Mouse (Mus musculus) right cerebral cortex, postnatal 10 days (tissue): ENCODE measurements around the gene Ndufaf1.
A peak's percentile ranks its signal among the peaks of the same experiment; 100 is the strongest.

Experiments used
- DNase-seq, 2 experiments: peaks; one replicate each; pipeline ENCODE4 v3.0.0; 2021; ENCODE audit warnings: low spot score in 2 of 2

The Ndufaf1 gene

GRCm38 (mm10) chr2:119618199-119618982 is 44.2 kb downstream of the Ndufaf1 start, which contains the start of the genes Nusap1 and Oip5:
Gene Nusap1 (plus strand): TSS chr2:119618298.
Gene Oip5 (minus strand): TSS chr2:119618469.
- peak; percentile 96 to 98 for DNase-seq

- no peak for DNase-seq
Observed at GRCm38 (mm10) chr2:119617841-119618198, 44.8 kb downstream of the Ndufaf1 start.

DNA sequence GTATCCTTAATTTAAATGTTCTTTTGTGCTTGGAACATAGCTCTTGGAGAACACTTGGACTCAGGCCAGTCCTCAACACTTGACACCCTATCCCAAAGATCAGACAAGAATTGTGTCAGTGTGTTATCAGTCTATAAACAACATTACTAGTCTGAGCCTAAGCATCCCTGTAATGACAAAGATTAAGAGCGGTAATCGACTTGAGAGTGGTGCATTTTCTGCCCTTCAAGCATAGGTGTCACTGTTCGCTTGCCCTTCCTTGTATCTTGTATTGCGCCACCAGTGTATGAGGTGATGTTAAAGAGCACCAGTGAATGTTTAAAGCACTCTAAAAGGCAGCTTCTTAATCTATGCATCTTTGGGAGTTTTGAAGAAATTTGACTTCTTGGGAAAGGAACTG is 55.6 kb downstream of the Ndufaf1 start:
- no peak for DNase-seq
